Mouse (Mus musculus) liver, embryonic 12.5 days (tissue): ENCODE data around the gene 5031410I06Rik. TPM values are rescaled to one million over a fixed set of nuclear protein-coding genes. Genes with fewer than 3 reads are reported as not detected.
"Not testable (repeated sequence)": the region's sequence is repeated elsewhere in the genome, so short reads cannot be mapped to it uniquely, and the experiment has no call there.

Source experiments
- ATAC-seq: fragments of 200-750 bp; cut with Nextera tagmentation; 2 replicates; pipeline ENCODE4 v1.8.0; 2017; ENCODE audit warnings: moderate number of reproducible peaks, mild to moderate bottlenecking, moderate library complexity
- H3K27ac ChIP-seq: fragments of 300-500 bp; sonication (generic); 2 replicates; pipeline ENCODE4 v1.5.1; 2016; ENCODE audit warnings: mild to moderate bottlenecking
- H3K27me3 ChIP-seq: fragments of 300-500 bp; sonication (generic); replicated peaks from 2 replicates; pipeline ENCODE4 v1.6.1; 2016; ENCODE audit warnings: mild to moderate bottlenecking, moderate library complexity
- H3K36me3 ChIP-seq: fragments of 300-500 bp; sonication (generic); 2 replicates; pipeline ENCODE4 v1.6.1; 2016; ENCODE audit warnings: mild to moderate bottlenecking, moderate library complexity
- H3K4me1 ChIP-seq: fragments of 300-500 bp; sonication (generic); 2 replicates; pipeline ENCODE4 v1.6.1; 2016
- H3K4me2 ChIP-seq: fragments of 300-500 bp; sonication (generic); 2 replicates; pipeline ENCODE4 v1.6.1; 2016; ENCODE audit warnings: mild to moderate bottlenecking, moderate library complexity
- H3K4me3 ChIP-seq: fragments of 300-500 bp; sonication (generic); 2 replicates; pipeline ENCODE4 v1.5.1; 2016; ENCODE audit warnings: mild to moderate bottlenecking, moderate library complexity
- H3K9ac ChIP-seq: fragments of 300-500 bp; sonication (generic); 2 replicates; pipeline ENCODE4 v1.6.1; 2016; ENCODE audit warnings: mild to moderate bottlenecking, moderate library complexity
- H3K9me3 ChIP-seq: fragments of 300-500 bp; sonication (generic); replicated peaks from 2 replicates; pipeline ENCODE4 v1.6.1; 2016; ENCODE audit warnings: mild to moderate bottlenecking, moderate library complexity
- WGBS: fragments of 180-500 bp; shearing (Covaris S2); methylation state at CpG from one replicate; pipeline ENCODE4 v1.1.7; 2016; ENCODE audit not compliant: insufficient replicate concordance; 5-methylcytosine and 5-hydroxymethylcytosine counted together
- polyA plus RNA-seq: library from polyadenylated mRNA; unstranded; fragments of >200 nt; fragmentation: Nextera tagmentation; extraction: Ambion mirVana; gene quantifications from 2 replicates; pipeline ENCODE4 v1.2.1, GENCODE M21; 2016

Gene 5031410I06Rik
- 0.06 TPM in 1 of 2 replicates, not detected in the other for polyA plus RNA-seq

DNA sequence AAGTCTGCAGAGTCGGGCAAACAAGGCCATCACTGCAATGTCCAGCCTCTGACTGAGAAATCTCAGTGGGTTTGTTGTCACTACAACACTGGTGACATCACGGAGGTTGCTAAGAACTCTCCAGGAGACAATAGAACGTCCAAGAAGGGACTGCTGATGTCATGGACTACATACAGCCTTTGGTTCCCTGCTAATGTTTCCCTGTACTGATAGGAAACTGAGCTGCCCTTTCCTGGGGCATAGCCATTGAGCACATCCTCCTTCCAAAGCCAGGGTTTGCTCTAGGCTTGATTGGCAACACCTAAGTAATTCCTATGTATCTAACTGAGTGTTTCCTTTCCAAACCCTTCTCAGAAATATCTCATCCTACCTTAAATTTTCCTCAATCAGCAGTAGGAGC, at the start of gene 5031410I06Rik:
Gene 5031410I06Rik (minus strand): TSS at position 101 of the 400 bp plus-strand sequence.
- H3K4me3 ChIP-seq, H3K4me2 ChIP-seq, H3K9ac ChIP-seq, H3K36me3 ChIP-seq, H3K9me3 ChIP-seq, H3K27me3 ChIP-seq, H3K4me1 ChIP-seq, H3K27ac ChIP-seq, ATAC-seq: not testable (repeated sequence)
- WGBS: no CpG with 5 or more reads among the region's 3 CpGs

DNA sequence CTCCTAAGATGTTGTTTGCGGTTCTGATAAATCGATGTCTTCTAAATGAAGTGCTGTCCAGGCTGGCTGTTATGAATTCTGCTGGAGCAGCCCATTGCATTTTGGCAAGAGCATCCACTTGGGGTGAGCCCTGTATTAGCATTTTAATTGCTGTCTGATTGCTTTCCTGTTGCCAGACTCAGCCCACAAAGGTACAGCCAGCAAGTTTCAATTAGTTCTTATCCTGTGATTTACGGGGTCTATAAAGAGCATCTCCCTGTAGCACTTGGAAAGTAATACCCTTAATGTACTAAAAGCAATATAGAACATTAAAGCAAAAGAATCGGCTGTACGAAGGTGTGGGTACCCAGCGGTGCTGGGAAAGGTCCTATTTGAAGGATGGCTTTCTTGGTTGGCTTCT, 37.7 kb upstream of the 5031410I06Rik start:
- H3K4me3 ChIP-seq: no peak overlapping the region
- H3K27me3 ChIP-seq: no peaks in the 10 kb centered on the region
- WGBS: 67% methylated on average over 6 of the region's 6 CpGs
- no peak overlapping the region for H3K4me2 ChIP-seq
- no peaks in the 10 kb centered on the region for H3K4me1 ChIP-seq
- no peak for ATAC-seq
- 0 out of 2 replicates have a peak, but pooled peaks cover 3% of the 10 kb centered on the region for H3K9me3 ChIP-seq
- no peak overlapping the region for H3K27ac ChIP-seq
- H3K36me3 ChIP-seq: no peaks in the 10 kb centered on the region
- H3K9ac ChIP-seq: no peak overlapping the region

DNA sequence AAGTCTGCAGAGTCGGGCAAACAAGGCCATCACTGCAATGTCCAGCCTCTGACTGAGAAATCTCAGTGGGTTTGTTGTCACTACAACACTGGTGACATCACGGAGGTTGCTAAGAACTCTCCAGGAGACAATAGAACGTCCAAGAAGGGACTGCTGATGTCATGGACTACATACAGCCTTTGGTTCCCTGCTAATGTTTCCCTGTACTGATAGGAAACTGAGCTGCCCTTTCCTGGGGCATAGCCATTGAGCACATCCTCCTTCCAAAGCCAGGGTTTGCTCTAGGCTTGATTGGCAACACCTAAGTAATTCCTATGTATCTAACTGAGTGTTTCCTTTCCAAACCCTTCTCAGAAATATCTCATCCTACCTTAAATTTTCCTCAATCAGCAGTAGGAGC, 16.2 kb upstream of the 5031410I06Rik start, which contains the start of gene Gm10220:
Gene Gm10220 (minus strand): TSS at position 101 of the 400 bp plus-strand sequence.
- not testable (repeated sequence) for H3K9ac ChIP-seq, H3K4me1 ChIP-seq, H3K9me3 ChIP-seq, H3K4me3 ChIP-seq, H3K4me2 ChIP-seq, H3K36me3 ChIP-seq, H3K27me3 ChIP-seq, H3K27ac ChIP-seq, ATAC-seq
- WGBS: no CpG with 5 or more reads among the region's 3 CpGs

DNA sequence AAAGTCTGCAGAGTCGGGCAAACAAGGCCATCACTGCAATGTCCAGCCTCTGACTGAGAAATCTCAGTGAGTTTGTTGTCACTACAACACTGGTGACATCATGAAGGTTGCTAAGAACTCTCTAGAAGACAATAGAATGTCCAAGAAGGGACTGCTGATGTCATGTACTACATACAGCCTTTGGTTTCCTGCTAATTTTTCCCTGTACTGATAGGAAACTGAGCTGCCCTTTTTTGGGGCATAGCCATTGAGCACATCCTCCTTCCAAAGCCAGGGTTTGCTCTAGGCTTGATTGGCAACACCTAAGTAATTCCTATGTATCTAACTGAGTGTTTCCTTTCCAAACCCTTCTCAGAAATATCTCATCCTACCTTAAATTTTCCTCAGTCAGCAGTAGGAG, 16.0 kb downstream of the 5031410I06Rik start, which contains the start of gene Gm10471:
Gene Gm10471 (minus strand): TSS at position 101 of the 400 bp plus-strand sequence.
- H3K4me1 ChIP-seq, H3K27me3 ChIP-seq, H3K4me3 ChIP-seq, H3K4me2 ChIP-seq, H3K27ac ChIP-seq, H3K9ac ChIP-seq, H3K36me3 ChIP-seq, ATAC-seq, H3K9me3 ChIP-seq: not testable (repeated sequence)
- 33% methylated on average over 1 of the region's 1 CpGs for WGBS

DNA sequence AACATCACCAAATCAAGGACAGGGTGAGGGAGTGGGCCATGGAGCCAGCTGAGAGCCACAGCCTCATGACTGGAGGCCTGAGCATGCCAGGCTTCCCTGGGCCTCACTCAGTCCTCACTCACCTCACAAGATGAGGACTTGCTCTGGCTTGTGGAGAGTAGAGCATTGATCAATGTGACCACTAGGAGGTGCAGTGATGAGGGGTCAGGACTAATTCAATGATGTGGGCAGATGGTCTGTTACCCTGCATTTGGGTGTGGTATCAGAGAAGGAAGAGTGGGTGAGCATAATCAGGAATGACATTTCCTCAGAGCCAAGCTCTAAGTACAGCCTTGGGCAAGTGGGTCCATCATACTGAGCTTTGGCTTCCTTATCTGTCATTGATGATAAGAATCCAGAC, 26.1 kb downstream of the 5031410I06Rik start:
- H3K27ac ChIP-seq, ATAC-seq, H3K27me3 ChIP-seq, H3K36me3 ChIP-seq, H3K4me3 ChIP-seq, H3K9me3 ChIP-seq, H3K4me2 ChIP-seq, H3K9ac ChIP-seq, H3K4me1 ChIP-seq: not testable (repeated sequence)

DNA sequence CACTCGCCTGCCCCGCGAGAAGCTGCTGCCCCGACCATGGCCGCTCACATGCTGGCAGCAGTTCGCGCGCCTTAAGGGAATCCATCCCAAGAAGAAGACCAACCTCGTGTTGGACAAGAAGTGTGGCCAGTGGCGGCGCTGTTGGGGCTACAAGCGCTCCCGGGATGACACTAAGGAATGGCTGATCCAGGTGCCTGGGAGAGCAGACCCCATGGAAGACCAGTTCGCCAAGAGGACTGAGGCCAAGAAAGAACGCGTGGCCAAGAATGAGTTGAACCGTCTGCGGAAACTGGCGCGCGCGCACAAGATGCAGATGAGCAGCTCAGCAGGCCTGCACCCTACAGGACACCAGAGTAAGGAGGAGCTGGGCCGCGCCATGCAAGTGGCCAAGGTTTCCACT, 34.4 kb downstream of the 5031410I06Rik start:
- H3K27me3 ChIP-seq: no peaks in the 10 kb centered on the region
- H3K36me3 ChIP-seq: no peaks in the 10 kb centered on the region
- no peak overlapping the region for H3K4me3 ChIP-seq
- 0 out of 2 replicates have a peak, but pooled peaks cover 4% of the 10 kb centered on the region for H3K9me3 ChIP-seq
- WGBS: 70% methylated on average over 24 of the region's 24 CpGs
- no peak overlapping the region for H3K27ac ChIP-seq
- no peak overlapping the region for H3K9ac ChIP-seq
- H3K4me1 ChIP-seq: no peaks in the 10 kb centered on the region
- H3K4me2 ChIP-seq: no peak overlapping the region
- no peak for ATAC-seq

DNA sequence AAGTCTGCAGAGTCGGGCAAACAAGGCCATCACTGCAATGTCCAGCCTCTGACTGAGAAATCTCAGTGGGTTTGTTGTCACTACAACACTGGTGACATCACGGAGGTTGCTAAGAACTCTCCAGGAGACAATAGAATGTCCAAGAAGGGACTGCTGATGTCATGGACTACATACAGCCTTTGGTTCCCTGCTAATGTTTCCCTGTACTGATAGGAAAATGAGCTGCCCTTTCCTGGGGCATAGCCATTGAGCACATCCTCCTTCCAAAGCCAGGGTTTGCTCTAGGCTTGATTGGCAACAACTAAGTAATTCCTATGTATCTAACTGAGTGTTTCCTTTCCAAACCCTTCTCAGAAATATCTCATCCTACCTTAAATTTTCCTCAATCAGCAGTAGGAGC, 46.7 kb downstream of the 5031410I06Rik start, which contains the start of gene Gm7347:
Gene Gm7347 (minus strand): TSS at position 101 of the 400 bp plus-strand sequence.
- not testable (repeated sequence) for H3K36me3 ChIP-seq, H3K9me3 ChIP-seq, H3K9ac ChIP-seq, H3K27me3 ChIP-seq, ATAC-seq, H3K4me2 ChIP-seq, H3K4me1 ChIP-seq, H3K27ac ChIP-seq, H3K4me3 ChIP-seq
- WGBS: no CpG with 5 or more reads among the region's 2 CpGs

Other genes starting within 250 kb of the 5031410I06Rik start
- not detected in 2 replicates for gene Gm21663, start 163.0 kb downstream of the 5031410I06Rik start, polyA plus RNA-seq
- not detected in 2 replicates for gene Gm21671, start 150.9 kb downstream of the 5031410I06Rik start, polyA plus RNA-seq
- gene Gm21680, start 132.7 kb downstream of the 5031410I06Rik start, polyA plus RNA-seq: not detected in 2 replicates
- gene Gm21698, start 116.7 kb downstream of the 5031410I06Rik start, polyA plus RNA-seq: 0.06 TPM in 1 of 2 replicates, not detected in the other
- gene Gm1979, start 100.6 kb downstream of the 5031410I06Rik start, polyA plus RNA-seq: not detected in 2 replicates
- gene Gm5862, start 82.4 kb downstream of the 5031410I06Rik start, polyA plus RNA-seq: not detected in 2 replicates
- 0.06 TPM in 1 of 2 replicates, not detected in the other for gene Speer4a, start 65.8 kb downstream of the 5031410I06Rik start, polyA plus RNA-seq
- gene Gm7347, start 46.8 kb downstream of the 5031410I06Rik start, polyA plus RNA-seq: not detected in 2 replicates
- not detected in 2 replicates for gene Gm10471, start 16.1 kb downstream of the 5031410I06Rik start, polyA plus RNA-seq
- not detected in 2 replicates for gene Gm10220, start 16.1 kb upstream of the 5031410I06Rik start, polyA plus RNA-seq
- not detected in 2 replicates for gene Gm7361, start 152.3 kb upstream of the 5031410I06Rik start, polyA plus RNA-seq